Mouse (Mus musculus) small intestine, adult 2 months (tissue): ENCODE data around the gene Tex35.

Experiments used
- CTCF ChIP-seq: fragments of 200-500 bp; IDR thresholded peaks from 2 replicates; pipeline ENCODE4 v1.5.1; 2012; ENCODE audit warnings: low read depth, mild to moderate bottlenecking, control low read depth, inconsistent platforms, low read length, moderate library complexity, mixed read lengths; ENCODE audit not compliant: insufficient replicate concordance, insufficient read length; ENCODE audit errors: extremely low read depth
- POLR2A ChIP-seq: fragments of 200-500 bp; IDR thresholded peaks from 2 replicates; pipeline ENCODE4 v1.6.1; 2012; ENCODE audit warnings: low read depth, mild to moderate bottlenecking, control low read depth, inconsistent platforms, low read length, moderate library complexity

GRCm38 (mm10) chr1:157110287-157110835, 1.9 kb upstream of the Tex35 start:
- TF ChIP-seq CTCF (no peak), POLR2A (no peak)
